Mouse (Mus musculus) T-helper 2 cell (primary cell): ENCODE data around the gene Rsrp1.
"Not testable (repeated sequence)": the region's sequence is repeated elsewhere in the genome, so short reads cannot be mapped to it uniquely, and the experiment has no call there.

Experiments used
- in situ Hi-C: fragments of 300-600 bp; cut with MboI, MseI; formaldehyde crosslinking; loops from one replicate; pipeline ENCODE4 v1.15.1; 2025; ENCODE audit warnings: high pct_unique_total_duplicates

Gene Rsrp1

GRCm38 (mm10) chr4:134923258-134924018, at the start of gene Rsrp1:
Rsrp1 (plus strand) TSS chr4:134923592.
- in situ Hi-C loops = no loop called here

- in situ Hi-C loops = no loop called here
Observed at GRCm38 (mm10) chr4:134876171-134876570, 47.2 kb upstream of the Rsrp1 start.

GRCm38 (mm10) chr4:134879410-134879981, 43.9 kb upstream of the Rsrp1 start:
- in situ Hi-C loops = no loop called here

GRCm38 (mm10) chr4:134880041-134880440, 43.4 kb upstream of the Rsrp1 start:
- in situ Hi-C loops = no loop called here

GRCm38 (mm10) chr4:134883266-134883665, 40.1 kb upstream of the Rsrp1 start:
- in situ Hi-C loops = no loop called here

GRCm38 (mm10) chr4:134883808-134884207, 39.6 kb upstream of the Rsrp1 start:
- in situ Hi-C loops = no loop called here

- in situ Hi-C loops = no loop called here
Observed at GRCm38 (mm10) chr4:134884364-134884763, 39.0 kb upstream of the Rsrp1 start.

- in situ Hi-C loops = loop anchor here (5.0 kb wide), 1 partner anchor 80 kb away; no protein-coding TSS in a partner anchor
Observed at GRCm38 (mm10) chr4:134892096-134892495, 31.3 kb upstream of the Rsrp1 start.

- in situ Hi-C loops = no loop called here
Observed at GRCm38 (mm10) chr4:134897256-134897655, 26.1 kb upstream of the Rsrp1 start.

GRCm38 (mm10) chr4:134901126-134901525, 22.3 kb upstream of the Rsrp1 start:
- in situ Hi-C loops = no loop called here

GRCm38 (mm10) chr4:134903046-134903445, 20.3 kb upstream of the Rsrp1 start:
- in situ Hi-C loops = no loop called here

GRCm38 (mm10) chr4:134911406-134911805, 12.0 kb upstream of the Rsrp1 start:
- in situ Hi-C loops = not testable (repeated sequence)

GRCm38 (mm10) chr4:134913413-134913812, 10.0 kb upstream of the Rsrp1 start:
- in situ Hi-C loops = no loop called here

GRCm38 (mm10) chr4:134914122-134914863, 9.1 kb upstream of the Rsrp1 start:
- in situ Hi-C loops = no loop called here

GRCm38 (mm10) chr4:134914864-134915209, 8.6 kb upstream of the Rsrp1 start, which contains the start of gene Tmem50a:
Tmem50a (minus strand) TSS chr4:134915024.
- in situ Hi-C loops = no loop called here

- in situ Hi-C loops = no loop called here
Observed at GRCm38 (mm10) chr4:134915223-134916050, 8.0 kb upstream of the Rsrp1 start.

GRCm38 (mm10) chr4:134917194-134917593, 6.2 kb upstream of the Rsrp1 start:
- in situ Hi-C loops = no loop called here

GRCm38 (mm10) chr4:134918381-134918780, 5.0 kb upstream of the Rsrp1 start:
- in situ Hi-C loops = no loop called here

GRCm38 (mm10) chr4:134919733-134920540, 3.5 kb upstream of the Rsrp1 start:
- in situ Hi-C loops = no loop called here

- in situ Hi-C loops = no loop called here
Observed at GRCm38 (mm10) chr4:134920631-134921030, 2.8 kb upstream of the Rsrp1 start.

- in situ Hi-C loops = no loop called here
Observed at GRCm38 (mm10) chr4:134921703-134922102, 1.7 kb upstream of the Rsrp1 start.
